Mouse (Mus musculus) right cerebral cortex, postnatal 25 days (tissue): Measurements from ENCODE around the gene Lingo4.

Experiments
- DNase-seq: peaks from one replicate; pipeline ENCODE4 v3.0.0; 2022

The Lingo4 gene

DNA sequence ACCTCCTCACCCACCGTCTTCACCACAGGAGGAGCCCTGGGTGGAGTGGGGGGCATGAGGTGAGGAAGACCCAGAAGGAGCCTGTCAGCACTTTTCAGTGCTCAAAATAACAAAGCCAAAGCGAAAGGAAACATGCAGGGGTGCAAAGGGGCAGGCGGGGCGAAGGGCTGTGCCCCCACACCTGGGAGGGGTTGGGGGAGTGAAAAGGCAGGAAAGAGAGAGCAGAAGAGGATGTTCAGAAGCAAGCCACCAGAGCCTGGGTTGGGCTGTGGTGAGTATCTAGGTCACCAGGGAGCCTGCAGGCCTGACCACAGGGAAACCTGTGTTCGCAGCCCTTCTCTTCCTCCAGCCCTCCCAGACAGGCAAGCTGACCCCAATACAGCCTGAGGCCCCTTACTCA lies 10.3 kb upstream of the Lingo4 start:
- DNase-seq: no peak

GRCm38 (mm10) chr3:94389420-94389819 lies 8.9 kb upstream of the Lingo4 start:
- no peak for DNase-seq

GRCm38 (mm10) chr3:94391001-94391400 lies 7.3 kb upstream of the Lingo4 start:
- DNase-seq: no peak

DNA sequence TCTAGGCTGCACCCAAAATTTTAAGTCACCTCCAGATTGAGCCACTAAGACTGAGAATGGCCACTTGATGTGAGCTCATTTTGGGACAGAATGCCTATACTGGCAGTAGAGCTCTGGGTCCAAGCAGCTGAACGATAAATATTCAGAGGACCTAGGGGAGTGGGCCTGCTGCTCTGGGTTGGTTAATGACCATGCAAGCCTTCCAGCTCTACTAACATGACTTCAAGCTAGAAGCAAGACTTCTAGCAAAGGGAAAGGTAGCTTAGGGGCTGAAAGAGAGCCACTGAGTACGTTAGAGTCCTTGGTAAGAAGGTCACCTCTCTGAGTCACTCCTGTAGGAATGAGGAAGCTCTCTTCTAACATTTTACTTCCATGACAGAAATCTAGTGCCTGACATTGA lies 6.2 kb upstream of the Lingo4 start:
- DNase-seq: no peak

GRCm38 (mm10) chr3:94393049-94393448 lies 5.3 kb upstream of the Lingo4 start:
- no peak for DNase-seq

- no peak for DNase-seq
Observed at GRCm38 (mm10) chr3:94396336-94396735, 2.0 kb upstream of the Lingo4 start.

- DNase-seq: no peak
Observed at GRCm38 (mm10) chr3:94396851-94397250, 1.5 kb upstream of the Lingo4 start.

DNA sequence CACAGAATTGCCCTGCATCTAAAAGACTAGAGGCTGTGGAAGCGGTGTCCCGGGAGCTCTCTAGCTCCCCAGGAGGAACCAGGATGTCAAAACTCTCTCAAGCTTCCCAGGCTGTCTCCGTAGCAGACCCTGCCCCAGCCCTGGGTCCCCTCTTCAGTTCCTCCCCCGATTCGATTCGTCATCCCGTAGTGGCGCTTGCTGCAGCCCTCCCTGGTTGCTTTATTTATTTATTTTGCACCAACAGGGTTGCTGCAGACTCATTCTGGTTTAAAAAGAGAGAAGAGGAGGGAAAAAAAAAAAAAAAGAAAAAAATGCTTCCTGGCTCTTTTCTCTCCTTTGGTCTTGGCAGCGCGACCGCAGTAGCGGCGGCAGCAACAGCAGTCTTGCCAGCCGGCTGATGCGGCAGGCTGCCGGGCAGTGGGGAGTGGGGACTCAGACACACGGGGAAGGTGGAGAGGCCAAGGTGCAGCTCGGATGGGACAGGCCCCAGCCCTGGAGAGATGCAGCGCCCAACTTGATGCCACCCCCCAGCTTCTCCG lies 695 bp downstream of the Lingo4 start:
- peak; percentile 23 for DNase-seq

GRCm38 (mm10) chr3:94399663-94400310 lies 1.5 kb downstream of the Lingo4 start:
- DNase-seq: no peak

- no peak for DNase-seq
Observed at GRCm38 (mm10) chr3:94402451-94402850, 4.1 kb downstream of the Lingo4 start.

- DNase-seq: peak; percentile 55
Observed at GRCm38 (mm10) chr3:94404366-94405054, 6.2 kb downstream of the Lingo4 start.

GRCm38 (mm10) chr3:94405561-94405960 lies 7.2 kb downstream of the Lingo4 start:
- no peak for DNase-seq

GRCm38 (mm10) chr3:94412530-94412929 lies 14.2 kb downstream of the Lingo4 start:
- no peak for DNase-seq

- peak; percentile 98 for DNase-seq
Observed at GRCm38 (mm10) chr3:94413031-94413679, 14.8 kb downstream of the Lingo4 start, which contains the start of gene Tdrkh. Gene Tdrkh, plus strand, starts transcription at chr3:94413273.

- DNase-seq: no peak
Observed at GRCm38 (mm10) chr3:94430980-94431379, 32.7 kb downstream of the Lingo4 start.

- DNase-seq: no peak
Observed at GRCm38 (mm10) chr3:94434305-94434704, 36.0 kb downstream of the Lingo4 start.

DNA sequence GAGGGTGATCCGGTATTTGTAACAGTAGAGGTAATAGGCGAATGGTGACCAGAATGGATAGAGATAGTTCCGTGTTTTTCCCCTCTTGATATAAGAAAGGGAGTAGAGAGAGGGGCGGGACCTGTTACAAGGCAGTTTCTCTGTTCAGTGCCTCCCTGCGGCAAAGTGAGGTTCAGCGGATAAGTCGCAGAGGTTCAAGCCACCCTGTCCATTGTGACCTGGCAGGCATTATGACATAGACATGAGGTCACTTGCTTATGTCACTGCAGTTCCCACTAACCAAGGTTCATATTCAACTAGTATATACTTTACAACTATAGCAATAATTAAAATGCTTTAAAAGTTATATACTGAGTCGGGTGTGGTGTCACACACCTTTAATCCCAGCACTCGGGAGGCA lies 38.1 kb downstream of the Lingo4 start:
- DNase-seq: no peak

- DNase-seq: no peak
Observed at GRCm38 (mm10) chr3:94441182-94441581, 42.9 kb downstream of the Lingo4 start.

- DNase-seq: peak; percentile 92
Observed at GRCm38 (mm10) chr3:94442951-94443596, 44.8 kb downstream of the Lingo4 start, which contains the start of gene Mrpl9. Gene Mrpl9, plus strand, starts transcription at chr3:94443318.

DNA sequence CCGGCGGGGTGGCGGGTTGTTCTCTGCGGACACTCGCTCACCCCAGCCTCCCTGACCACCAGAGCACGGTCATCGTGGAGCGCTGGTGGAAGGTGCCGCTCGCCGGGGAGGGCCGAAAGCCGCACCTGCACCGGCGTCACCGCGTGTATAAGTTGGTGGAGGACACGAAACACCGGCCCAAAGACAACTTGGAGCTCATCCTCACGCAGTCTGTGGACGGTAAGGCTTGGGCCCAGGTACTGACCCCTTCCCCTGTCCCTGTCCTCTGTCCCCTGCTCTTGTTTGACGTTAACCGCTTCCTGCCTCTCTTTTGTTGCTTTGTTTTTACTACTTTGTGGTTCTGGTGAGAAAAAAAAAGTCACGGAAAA lies 45.3 kb downstream of the Lingo4 start, which contains the start of gene Oaz3:
Oaz3 (minus strand) TSS at position 319 of the 368 bp plus-strand sequence.
- DNase-seq: no peak

- no peak for DNase-seq
Observed at GRCm38 (mm10) chr3:94449377-94449776, 51.1 kb downstream of the Lingo4 start.
